Mouse (Mus musculus): Measurements from ENCODE around the gene Kazn.

Kazn gene

DNA sequence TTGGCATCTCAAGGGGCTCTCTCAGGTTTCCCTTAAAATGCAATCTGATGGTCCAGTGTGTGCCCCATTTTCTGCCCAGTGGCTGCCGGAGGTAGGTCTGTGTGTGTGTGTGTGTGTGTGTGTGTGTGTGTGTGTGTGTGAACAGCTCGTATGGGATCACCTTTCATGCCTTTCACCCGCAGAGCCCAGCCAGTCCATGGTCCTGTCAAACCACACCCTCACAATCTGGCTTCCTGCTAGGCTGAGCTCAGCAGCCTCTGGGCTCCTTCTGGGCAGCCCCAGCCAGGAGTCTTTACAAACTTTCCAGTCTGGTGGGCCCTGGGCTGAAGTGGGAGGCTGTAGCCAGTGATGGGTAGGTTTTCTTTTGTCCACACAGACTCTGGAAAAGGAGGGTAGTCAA, 75.3 kb downstream of the Kazn start:
- no peak for DNase-seq (ENCODE audit: low read depth)

GRCm38 (mm10) chr4:142162729-142163128, 76.5 kb downstream of the Kazn start:
- DNase-seq (ENCODE audit: low read depth): no peak

DNA sequence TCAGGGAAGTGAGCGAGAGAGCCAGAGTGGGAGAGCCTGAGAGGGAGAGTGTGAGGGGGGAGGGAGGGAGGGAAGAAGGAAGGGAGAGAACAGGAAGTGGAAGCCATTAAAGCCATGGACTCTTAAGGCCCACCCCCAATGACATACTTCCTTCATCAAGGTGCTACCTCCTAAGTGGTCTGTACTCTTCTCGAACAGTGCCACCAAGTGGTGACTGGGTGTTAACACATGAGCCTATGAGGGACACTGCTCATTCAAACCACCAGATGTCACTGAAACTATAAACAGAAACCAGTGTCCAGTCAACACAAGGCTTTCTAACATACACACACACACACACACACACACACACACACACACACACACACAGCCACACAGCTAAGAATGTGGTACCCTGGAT, 77.1 kb downstream of the Kazn start:
- no peak for DNase-seq (ENCODE audit: low read depth)

GRCm38 (mm10) chr4:142160041-142160440, 79.2 kb downstream of the Kazn start:
- DNase-seq (ENCODE audit: low read depth): no peak

DNA sequence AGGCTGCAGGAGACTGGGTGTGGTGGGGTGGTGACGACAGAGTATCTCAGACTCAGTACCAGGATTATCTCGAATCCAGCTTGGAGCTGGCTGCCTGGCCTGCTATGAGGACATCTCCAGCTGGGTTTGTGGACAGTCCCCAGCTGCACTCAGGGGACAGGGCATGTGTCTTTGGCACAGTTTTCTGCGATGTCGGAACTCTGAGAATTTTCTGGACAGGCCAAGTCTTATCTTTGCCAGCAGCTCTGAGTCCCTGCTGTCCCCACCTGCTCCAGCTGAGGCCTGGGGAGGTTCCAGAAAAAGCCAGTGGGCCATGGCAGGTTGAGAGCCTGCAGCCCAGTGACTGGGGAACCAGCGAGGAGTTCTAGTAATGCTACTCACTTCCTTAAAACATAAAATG, 82.7 kb downstream of the Kazn start:
- no peak for DNase-seq (ENCODE audit: low read depth)

- DNase-seq (ENCODE audit: low read depth): no peak
These were observed 85.0 kb downstream of the Kazn start for GRCm38 (mm10) chr4:142154246-142154645.

DNA sequence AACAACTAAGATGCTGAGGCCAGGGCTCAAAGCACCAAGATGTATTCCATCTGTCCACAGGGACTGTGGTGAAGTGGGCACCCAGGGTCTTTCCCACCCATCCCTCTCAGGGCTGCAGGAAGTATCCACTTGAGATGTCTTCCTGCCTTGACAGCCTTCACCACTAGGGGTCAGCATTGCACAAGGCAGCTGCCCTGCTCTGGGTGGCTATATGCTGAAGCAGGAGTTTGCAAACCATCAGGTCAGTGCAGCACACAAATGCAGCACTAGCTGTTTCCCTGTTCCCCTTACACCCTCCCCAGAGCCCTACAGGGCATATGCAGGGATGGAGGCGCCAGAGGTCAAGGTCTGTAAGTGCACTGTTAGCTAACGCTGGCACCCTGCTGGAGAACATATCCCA, 85.7 kb downstream of the Kazn start:
- DNase-seq (ENCODE audit: low read depth): peak; percentile 74

- no peak for DNase-seq (ENCODE audit: low read depth)
These were observed 86.3 kb downstream of the Kazn start for GRCm38 (mm10) chr4:142152733-142153422.

- no peak for DNase-seq (ENCODE audit: low read depth)
These were observed 89.1 kb downstream of the Kazn start for GRCm38 (mm10) chr4:142150086-142150485.

GRCm38 (mm10) chr4:142149202-142149601, 90.0 kb downstream of the Kazn start:
- DNase-seq (ENCODE audit: low read depth): no peak

DNA sequence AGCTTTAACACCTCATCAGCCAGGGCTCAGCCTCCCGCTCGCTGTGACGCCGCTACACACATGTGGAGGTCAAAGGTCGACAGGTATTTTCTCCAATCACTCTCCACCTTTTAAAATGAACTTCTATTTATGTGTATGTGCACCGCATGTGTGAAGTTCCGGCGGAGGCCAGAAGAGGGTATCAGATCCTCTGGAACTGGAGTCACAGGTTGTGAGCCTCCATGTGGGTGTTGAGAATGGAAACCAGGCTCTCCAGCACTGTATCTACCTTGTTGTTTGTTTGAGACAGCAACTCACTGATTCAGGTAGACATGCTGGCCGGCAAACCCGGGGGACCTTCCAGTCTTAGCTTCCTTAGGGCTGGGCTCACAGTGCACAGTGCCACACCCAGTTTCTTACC, 91.5 kb downstream of the Kazn start:
- no peak for DNase-seq (ENCODE audit: low read depth)

DNA sequence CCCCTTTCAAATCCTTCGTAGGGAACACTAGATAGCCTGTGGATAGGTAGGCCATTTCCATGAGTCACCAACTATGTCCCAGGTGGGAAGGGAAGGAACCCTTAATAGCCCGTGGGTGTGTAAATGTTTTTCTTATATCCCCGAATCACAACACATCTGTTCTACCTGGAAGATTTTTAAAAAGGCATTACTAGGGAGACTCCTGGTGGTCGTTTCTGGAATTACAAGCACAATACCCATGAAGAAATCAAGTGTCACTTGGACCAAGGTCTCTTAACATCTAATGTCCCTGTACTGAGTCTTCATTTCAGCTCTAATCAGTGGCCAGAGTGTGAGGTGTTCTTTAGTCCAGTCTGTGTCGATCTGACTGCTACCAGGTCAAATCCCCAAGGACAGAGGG, 95.1 kb downstream of the Kazn start:
- peak; percentile 42 for DNase-seq (ENCODE audit: low read depth)

GRCm38 (mm10) chr4:142143290-142143689, 95.9 kb downstream of the Kazn start:
- no peak for DNase-seq (ENCODE audit: low read depth)

GRCm38 (mm10) chr4:142139729-142140128, 99.5 kb downstream of the Kazn start:
- DNase-seq (ENCODE audit: low read depth): no peak

- DNase-seq (ENCODE audit: low read depth): no peak
These were observed 100.7 kb downstream of the Kazn start for GRCm38 (mm10) chr4:142138356-142139099.

- DNase-seq (ENCODE audit: low read depth): no peak
These were observed 102.3 kb downstream of the Kazn start for GRCm38 (mm10) chr4:142136766-142137503.

DNA sequence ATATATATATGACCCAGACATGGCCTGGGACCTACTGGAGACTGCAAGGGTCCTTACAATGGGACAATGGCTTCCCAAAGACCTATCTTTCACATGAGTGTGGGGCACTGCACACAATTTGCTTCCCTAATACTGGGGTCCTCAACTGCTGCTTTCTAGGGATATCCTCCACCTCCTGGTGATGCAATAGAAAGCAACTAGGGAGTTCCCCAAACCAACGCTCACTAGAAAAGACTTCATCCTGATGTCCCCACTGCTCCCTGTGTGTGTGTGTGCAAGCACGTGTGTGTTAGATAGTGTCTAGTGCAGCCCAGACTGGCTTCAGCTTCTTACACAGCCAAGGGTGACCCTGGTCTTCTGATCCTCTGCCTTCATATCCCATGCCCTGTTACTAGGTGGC, 103.7 kb downstream of the Kazn start:
- no peak for DNase-seq (ENCODE audit: low read depth)

- no peak for DNase-seq (ENCODE audit: low read depth)
These were observed 109.0 kb downstream of the Kazn start for GRCm38 (mm10) chr4:142130162-142130561.

- DNase-seq (ENCODE audit: low read depth): no peak
These were observed 111.9 kb downstream of the Kazn start for GRCm38 (mm10) chr4:142127275-142127788.

DNA sequence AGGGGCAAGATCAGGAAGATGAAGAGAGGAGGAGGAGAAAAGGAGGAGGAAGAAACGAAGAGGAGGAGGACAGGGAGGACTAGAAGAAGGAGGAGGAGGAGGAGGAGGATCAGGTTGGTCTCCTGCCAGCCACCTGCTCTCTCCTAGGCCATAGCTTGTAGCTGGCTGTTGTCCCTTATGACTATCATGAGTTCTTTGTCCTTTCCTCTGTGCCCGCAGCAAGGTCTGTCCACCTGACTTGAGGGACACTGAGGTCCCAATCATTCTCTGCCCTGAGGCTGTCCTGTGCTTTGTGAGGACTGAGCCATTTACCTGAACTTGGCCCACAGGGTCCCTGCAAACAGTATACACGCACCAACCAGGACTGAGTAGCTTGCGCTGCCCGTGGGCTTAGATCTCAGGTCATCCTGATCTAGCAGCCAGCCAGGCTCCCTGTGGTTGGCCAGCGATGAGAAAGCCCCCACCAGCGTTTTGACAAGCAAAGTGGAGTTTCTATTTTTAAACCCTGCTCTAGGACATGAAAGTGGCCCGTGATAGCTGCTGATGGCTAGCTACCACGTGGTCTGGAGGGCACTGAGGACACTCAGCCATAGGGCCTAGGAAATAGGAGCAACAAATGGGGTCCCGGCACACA, 112.4 kb downstream of the Kazn start:
- DNase-seq (ENCODE audit: low read depth): no peak

DNA sequence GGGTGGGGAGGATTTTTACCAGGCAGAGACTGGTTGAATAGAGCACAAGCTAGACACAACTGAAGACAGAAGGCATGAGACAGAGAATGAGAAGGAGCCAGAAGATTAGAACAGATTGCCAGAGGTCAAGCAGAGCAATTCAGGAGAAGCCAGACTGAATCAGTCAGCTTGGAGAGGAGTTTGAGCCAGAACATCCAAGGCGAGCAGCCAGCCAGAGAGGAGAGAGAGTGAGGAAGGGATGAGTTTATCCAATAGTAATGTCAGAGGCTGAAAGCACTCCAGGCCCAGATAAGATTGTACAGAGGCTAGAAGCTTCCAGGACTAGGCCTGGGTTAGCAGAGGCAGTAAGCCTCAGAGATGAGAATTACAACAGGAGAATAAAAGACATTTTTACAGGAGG, 118.0 kb downstream of the Kazn start:
- DNase-seq (ENCODE audit: low read depth): no peak

DNA sequence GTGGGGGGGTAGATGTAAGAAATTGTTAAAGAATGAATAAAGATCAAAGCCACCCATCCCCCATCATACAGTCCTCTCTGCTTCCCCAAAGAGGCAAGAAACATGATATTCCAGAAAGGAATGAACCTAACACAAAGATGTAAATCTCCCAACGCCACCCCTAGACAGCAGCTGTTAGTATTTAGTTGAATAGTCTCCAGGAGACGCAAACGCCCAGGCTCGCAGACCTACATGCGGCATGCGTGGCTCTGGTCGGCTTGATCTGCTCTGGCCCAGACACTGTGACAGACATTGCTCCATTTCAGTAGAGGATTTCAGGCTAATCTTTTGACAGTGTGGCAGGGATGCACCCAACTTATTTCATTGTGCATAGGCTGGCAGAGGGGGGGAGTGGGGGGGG, 120.7 kb downstream of the Kazn start:
- no peak for DNase-seq (ENCODE audit: low read depth)

Measured in naive thymus-derived CD4-positive, alpha-beta T cell, adult 2 months (primary cell).